Mouse (Mus musculus) CH12.LX (cell line): ENCODE measurements around the gene Cdc34.

Source experiments
- BHLHE40 ChIP-seq: IDR thresholded peaks from 2 replicates; pipeline ENCODE4 v1.6.1; 2011; ENCODE audit warnings: mild to moderate bottlenecking, low read depth, low read length, improper control_type of control experiment
- CHD1 ChIP-seq: IDR thresholded peaks from 2 replicates; pipeline ENCODE4 v1.6.1; 2012; ENCODE audit warnings: low read depth, low read length, improper control_type of control experiment, inconsistent platforms
- CTCF ChIP-seq, 2 experiments: IDR thresholded peaks in 1 of 2; conservative IDR thresholded peaks in 1 of 2; 2 replicates each; pipeline ENCODE4 v1.5.1; 2011 to 2012; ENCODE audit warnings: low read depth in 2 of 2, low read length in 2 of 2, improper control_type of control experiment in 1 of 2, inconsistent platforms in 1 of 2, mild to moderate bottlenecking in 1 of 2, moderate library complexity in 1 of 2
- E2F4 ChIP-seq: IDR thresholded peaks from 2 replicates; pipeline ENCODE4 v1.6.1; 2011; ENCODE audit warnings: low read depth, low read length, improper control_type of control experiment; ENCODE audit not compliant: insufficient replicate concordance
- MAX ChIP-seq: IDR thresholded peaks from 2 replicates; pipeline ENCODE4 v1.6.1; 2011; ENCODE audit warnings: low read length, improper control_type of control experiment
- MXI1 ChIP-seq: IDR thresholded peaks from 2 replicates; pipeline ENCODE4 v1.6.1; 2011; ENCODE audit warnings: mild to moderate bottlenecking, low read depth, low read length, improper control_type of control experiment
- NRF1 ChIP-seq: IDR thresholded peaks from 2 replicates; pipeline ENCODE4 v1.6.1; 2014; ENCODE audit warnings: low read depth, mild to moderate bottlenecking, inconsistent platforms, low read length, improper control_type of control experiment, moderate library complexity
- POLR2A ChIP-seq: IDR thresholded peaks from 2 replicates; pipeline ENCODE4 v1.6.1; 2011; ENCODE audit warnings: low read depth, mild to moderate bottlenecking, improper control_type of control experiment, low read length
- UBTF ChIP-seq: IDR thresholded peaks from 2 replicates; pipeline ENCODE4 v1.6.1; 2012; ENCODE audit warnings: low read depth, mild to moderate bottlenecking, inconsistent platforms, low read length, improper control_type of control experiment, moderate library complexity
- USF1 ChIP-seq: IDR thresholded peaks from 2 replicates; pipeline ENCODE4 v1.6.1; 2014; ENCODE audit warnings: low read depth, mild to moderate bottlenecking, inconsistent platforms, low read length, improper control_type of control experiment
- ZKSCAN1 ChIP-seq: IDR thresholded peaks from 2 replicates; pipeline ENCODE4 v1.6.1; 2012; ENCODE audit warnings: low read depth, inconsistent platforms, low read length, improper control_type of control experiment, borderline replicate concordance

- peak; percentile 96 for TF ChIP-seq USF1
- no peak for TF ChIP-seq UBTF
- peak; percentile 80 for TF ChIP-seq NRF1
- peak; percentile 65; the same call in 1 of the 2 replicates for TF ChIP-seq MXI1
- TF ChIP-seq POLR2A, result peak; percentile 99
- TF ChIP-seq CTCF (conservative IDR thresholded peaks at IDR 0.05 in 1 of 2, IDR thresholded peaks at IDR 0.05 in 1 of 2; ENCODE audit: low read depth in 2 of 2, low read length in 2 of 2), result peak; percentile 9 to 56; a peak in 2 of 4 replicates
- no peak for TF ChIP-seq ZKSCAN1
- TF ChIP-seq CHD1, result no peak; the same call in 1 of the 2 replicates
- TF ChIP-seq E2F4, result peak; percentile 65; the same call in 1 of the 2 replicates
- TF ChIP-seq BHLHE40, result peak; percentile 92
- peak; percentile 97 for TF ChIP-seq MAX
Observed at GRCm38 (mm10) chr10:79704065-79704969, 22.3 kb downstream of the Cdc34 start, which contains the start of gene Bsg.
